Mouse (Mus musculus) lung, postnatal 10 days (tissue): ENCODE results near the gene Pacrg.

Experiments
- DNase-seq: peaks from one replicate; pipeline ENCODE4 v3.0.0; 2021

Pacrg gene

GRCm38 (mm10) chr17:10398871-10399270 is 441.2 kb downstream of the Pacrg start:
- DNase-seq, result no peak

DNA sequence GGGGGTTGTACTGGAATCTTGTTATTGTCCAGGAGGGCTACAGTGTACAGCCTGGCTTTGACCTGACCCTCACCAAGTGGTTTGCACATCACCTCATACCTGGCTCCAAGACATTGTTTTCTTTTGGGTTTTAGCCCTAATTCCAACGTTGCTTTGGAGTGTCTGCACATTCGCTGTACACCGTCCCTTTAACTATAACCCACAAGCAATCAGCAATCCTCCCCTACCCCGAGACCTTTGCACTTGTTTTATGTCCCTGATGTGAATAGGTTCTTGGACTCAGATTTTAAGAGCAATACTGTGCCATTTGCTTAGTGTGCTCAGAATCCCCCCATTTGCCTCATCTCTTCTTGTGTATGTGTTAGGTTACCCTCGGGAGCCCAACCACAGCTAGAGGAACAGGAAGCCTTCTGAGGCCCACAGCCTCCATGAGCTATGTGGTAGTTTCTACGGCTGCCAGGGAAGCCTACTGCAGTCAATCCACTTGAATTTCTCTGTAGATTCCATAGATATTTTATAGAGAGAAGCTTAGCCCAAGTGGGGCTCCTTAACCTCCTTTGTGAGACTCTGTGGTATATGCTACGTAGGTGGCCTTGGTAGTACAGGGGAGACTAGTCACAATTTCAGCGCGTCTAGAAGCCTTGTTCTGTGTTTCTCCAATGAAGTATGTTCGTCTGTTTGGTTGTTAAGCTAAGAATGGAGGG is 442.0 kb downstream of the Pacrg start:
- DNase-seq, result no peak

GRCm38 (mm10) chr17:10397336-10397735 is 442.8 kb downstream of the Pacrg start:
- DNase-seq, result no peak

- no peak for DNase-seq
Observed at GRCm38 (mm10) chr17:10396863-10397262, 443.2 kb downstream of the Pacrg start.

DNA sequence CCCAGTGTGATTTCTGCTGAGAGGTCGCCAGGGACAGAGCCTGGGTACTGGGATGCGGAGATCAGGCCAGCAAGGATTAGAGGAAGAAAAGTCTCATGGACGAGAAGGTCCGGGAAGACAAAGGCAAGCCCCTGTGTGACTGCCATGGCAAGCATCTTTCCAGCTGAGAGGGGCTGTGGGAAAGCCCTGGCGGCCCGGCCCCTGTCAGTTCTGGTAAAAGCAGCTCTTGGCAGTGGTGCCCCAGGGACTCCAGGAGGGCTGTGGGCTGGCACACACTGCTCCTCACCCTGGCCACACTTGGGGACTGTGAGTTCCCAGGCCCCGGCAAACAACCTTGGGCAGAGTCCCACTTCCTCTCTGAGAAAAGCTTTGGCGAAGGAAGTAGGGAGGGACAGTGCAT is 445.3 kb downstream of the Pacrg start:
- no peak for DNase-seq

DNA sequence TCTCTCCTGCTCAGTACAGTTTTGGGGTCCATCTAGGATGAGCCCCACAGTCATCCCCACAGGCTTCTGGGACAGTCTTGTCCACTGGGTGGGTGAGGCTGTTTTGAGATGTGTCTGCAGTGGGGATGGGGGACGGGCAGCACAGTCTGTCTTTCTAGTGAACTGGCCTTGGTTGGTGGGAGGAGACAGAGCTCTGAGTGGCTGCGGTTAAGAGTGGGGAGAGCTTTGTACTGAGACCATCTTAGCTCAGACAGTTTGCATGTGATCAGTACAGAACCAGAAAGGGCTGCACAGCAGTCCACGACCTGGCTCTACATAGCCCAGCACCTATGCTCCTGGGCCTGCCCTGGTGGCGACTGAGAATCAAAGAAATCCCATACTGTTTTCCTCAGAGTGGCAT is 446.3 kb downstream of the Pacrg start:
- DNase-seq, result no peak

GRCm38 (mm10) chr17:10392342-10393034 is 447.6 kb downstream of the Pacrg start:
- no peak for DNase-seq

- DNase-seq, result peak; percentile 68
Observed at GRCm38 (mm10) chr17:10390232-10391172, 449.6 kb downstream of the Pacrg start.

GRCm38 (mm10) chr17:10389740-10390139 is 450.4 kb downstream of the Pacrg start:
- DNase-seq, result no peak

- DNase-seq, result no peak
Observed at GRCm38 (mm10) chr17:10386548-10386947, 453.6 kb downstream of the Pacrg start.

GRCm38 (mm10) chr17:10383406-10383805 is 456.7 kb downstream of the Pacrg start:
- no peak for DNase-seq

- peak; percentile 47 for DNase-seq
Observed at GRCm38 (mm10) chr17:10378467-10379175, 461.5 kb downstream of the Pacrg start.

- no peak for DNase-seq
Observed at GRCm38 (mm10) chr17:10377606-10378005, 462.5 kb downstream of the Pacrg start.

DNA sequence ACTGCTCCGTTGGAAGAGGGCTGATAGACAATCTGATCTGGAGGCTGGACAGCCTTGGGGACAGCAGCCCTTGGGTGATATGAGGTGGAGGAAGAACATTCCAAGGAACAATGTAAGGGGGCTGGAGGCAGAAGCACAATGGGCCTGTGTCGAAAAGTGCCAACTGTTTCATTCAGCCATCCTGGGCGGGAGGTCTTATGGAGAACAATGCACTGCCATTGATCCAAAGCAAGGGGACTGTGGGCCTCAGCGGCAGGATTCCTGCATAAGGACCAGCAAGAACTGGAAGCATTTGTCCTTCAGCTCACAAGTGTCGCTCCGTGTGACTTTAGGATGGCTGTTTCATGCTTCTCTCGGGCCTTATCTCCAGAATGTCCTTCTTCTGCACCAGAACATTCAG is 465.8 kb downstream of the Pacrg start:
- DNase-seq, result no peak

GRCm38 (mm10) chr17:10373727-10374126 is 466.4 kb downstream of the Pacrg start:
- no peak for DNase-seq

- DNase-seq, result no peak
Observed at GRCm38 (mm10) chr17:10372001-10372785, 467.9 kb downstream of the Pacrg start.

DNA sequence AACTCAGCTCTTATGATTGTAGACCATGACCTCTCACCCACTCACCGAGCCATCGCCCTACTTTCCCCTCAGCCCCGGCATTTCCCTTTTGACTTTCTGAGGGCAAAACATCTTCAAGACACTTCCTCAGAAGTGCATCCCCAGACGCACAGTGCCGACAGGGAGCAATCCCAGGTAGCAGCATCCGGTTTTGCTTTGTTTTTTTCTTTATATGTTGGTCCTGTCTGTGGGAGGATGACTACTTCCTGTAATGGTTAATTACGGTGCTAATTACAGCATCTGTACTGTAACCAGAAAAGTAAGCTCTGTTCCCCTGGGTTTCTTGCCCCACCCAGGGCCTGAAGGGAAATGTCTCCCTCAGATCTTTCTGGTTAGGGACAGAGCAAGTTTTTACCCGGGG is 468.6 kb downstream of the Pacrg start:
- DNase-seq, result no peak

DNA sequence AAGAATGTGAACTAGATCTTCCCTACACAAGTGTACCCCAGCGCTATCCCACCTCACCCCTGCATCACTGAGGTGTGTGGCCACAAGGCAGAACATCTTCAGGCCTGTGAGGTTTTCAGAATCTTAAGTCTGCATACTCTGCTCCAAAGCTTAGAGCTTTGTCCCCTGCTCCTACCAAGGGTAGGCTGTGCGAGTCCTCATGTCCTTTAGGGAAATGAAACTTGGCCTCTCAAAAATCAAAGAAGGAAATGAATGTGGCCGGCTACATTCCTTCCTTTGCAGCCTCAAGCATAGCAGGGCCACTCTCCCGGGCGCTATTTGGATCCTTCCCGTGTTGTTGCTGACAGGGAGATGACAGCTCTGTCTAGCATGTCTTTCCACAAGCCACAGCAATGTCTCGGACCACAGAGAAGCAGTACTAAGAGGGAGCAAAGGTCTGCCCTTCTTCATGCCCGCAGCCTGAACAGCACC is 469.4 kb downstream of the Pacrg start:
- peak; percentile 51 for DNase-seq

GRCm38 (mm10) chr17:10369961-10370659 is 470.0 kb downstream of the Pacrg start:
- no peak for DNase-seq

DNA sequence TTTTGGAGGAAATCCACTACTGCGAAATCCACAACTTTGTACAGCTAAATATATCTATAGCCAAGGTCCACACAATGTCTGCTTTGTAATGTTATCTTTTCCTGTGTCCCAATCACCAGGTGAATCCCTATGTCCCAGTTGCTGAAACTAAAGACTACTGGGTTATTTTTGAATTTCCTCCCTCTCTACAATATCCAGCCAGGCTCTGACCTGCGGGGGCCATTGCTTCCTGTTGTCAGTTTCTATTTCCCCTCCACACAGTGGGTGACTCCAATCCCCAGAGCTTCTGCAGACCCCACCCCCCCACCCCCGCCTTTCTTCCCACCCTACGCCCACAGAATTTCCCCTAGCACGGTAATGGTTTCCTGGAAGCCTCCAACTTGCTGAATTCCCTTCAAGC is 473.1 kb downstream of the Pacrg start:
- no peak for DNase-seq

DNA sequence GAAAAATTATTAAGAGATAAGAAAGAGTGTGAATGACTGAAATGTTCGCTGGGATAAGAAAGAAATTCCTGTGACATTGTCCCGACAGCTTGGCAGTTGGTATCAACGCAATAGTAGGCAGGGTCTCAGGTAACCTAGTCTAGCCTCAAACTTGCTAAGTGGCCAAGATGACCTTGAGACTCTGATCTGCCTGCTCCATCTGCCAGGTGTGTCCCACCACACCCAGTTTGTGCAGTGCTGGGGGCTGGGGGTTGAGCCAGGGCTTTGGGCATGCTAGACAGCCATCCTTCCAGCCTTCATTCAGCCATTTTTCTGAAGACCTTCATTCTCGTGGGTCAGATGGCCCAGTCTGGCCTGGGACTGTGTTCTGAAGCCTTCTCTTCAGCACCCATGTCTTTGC is 473.5 kb downstream of the Pacrg start:
- DNase-seq, result no peak
